Comparison of ENCODE assay signal across 11 mouse cellular contexts in genomic region chr15:25844771-25845170, GRCm38 (mm10). TPM values are rescaled to one million over a fixed set of nuclear protein-coding genes. Genes with fewer than 3 reads are reported as not detected.
A peak's percentile ranks its signal among the peaks of the same experiment; 100 is the strongest.
DNase-seq lines count a peak whose midpoint lies in the region; ATAC-seq and TF ChIP-seq lines count a peak whose summit lies in the region.
"Had no signal": no experiment of that assay in that cellular context is flagged by ENCODE, and none has a peak within 500 bp of the region (broad histone marks: within the 10 kb centered on the region; RNA-seq: fewer than 3 reads in every experiment).

No protein-coding gene starts in this region.

- H3K9ac ChIP-seq in hindbrain, embryonic 15.5 days: no peak overlapping the region
- H3K9ac ChIP-seq in hindbrain, postnatal 0 days (replicated peaks; ENCODE audit: low read length): no peak overlapping the region
- no peak overlapping the region for H3K9ac ChIP-seq in stomach, embryonic 14.5 days (replicated peaks; ENCODE audit: low read depth, low read length)
- H3K9ac ChIP-seq: liver, embryonic 13.5 days; midbrain, embryonic 12.5 days had no signal

- peaks cover 19% of the 10 kb centered on the region for H3K4me1 ChIP-seq in hindbrain, embryonic 15.5 days (replicated peaks)
- H3K4me1 ChIP-seq in hindbrain, embryonic 10.5 days (replicated peaks): peaks cover 25% of the 10 kb centered on the region
- H3K4me1 ChIP-seq in spleen, adult 2 months (ENCODE audit: control insufficient read depth, insufficient read depth, insufficient read length): no peaks in the 10 kb centered on the region
- 0 out of 2 replicates have a peak, but pooled peaks cover 3% of the 10 kb centered on the region for H3K4me1 ChIP-seq in hindbrain, postnatal 0 days (ENCODE audit: insufficient read depth, low read length)
- no peaks in the 10 kb centered on the region for H3K4me1 ChIP-seq in stomach, embryonic 14.5 days (ENCODE audit: control insufficient read depth, insufficient read depth, low read length)

- H3K36me3 ChIP-seq in hindbrain, embryonic 15.5 days: no peaks in the 10 kb centered on the region
- no peaks in the 10 kb centered on the region for H3K36me3 ChIP-seq in hindbrain, embryonic 10.5 days
- no peaks in the 10 kb centered on the region; the same call in 1 of the 2 replicates for H3K36me3 ChIP-seq in spleen, adult 2 months (ENCODE audit: control insufficient read depth, insufficient read depth, low read length)
- no peaks in the 10 kb centered on the region for H3K36me3 ChIP-seq in hindbrain, postnatal 0 days (ENCODE audit: insufficient read depth, low read length)
- no peaks in the 10 kb centered on the region for H3K36me3 ChIP-seq in stomach, embryonic 14.5 days (ENCODE audit: control insufficient read depth, insufficient read depth, low read length)
- H3K36me3 ChIP-seq: forebrain, embryonic 10.5 days; liver, embryonic 13.5 days; midbrain, embryonic 12.5 days had no signal

- 63% methylated on average over 4 of the region's 4 CpGs for WGBS in hindbrain, embryonic 15.5 days
- 60% methylated on average over 4 of the region's 4 CpGs for WGBS in hindbrain, embryonic 10.5 days
- WGBS in spleen, adult 2 months: 35% methylated on average over 4 of the region's 4 CpGs
- WGBS in hindbrain, postnatal 0 days: 55% methylated on average over 4 of the region's 4 CpGs
- 48% methylated on average over 4 of the region's 4 CpGs for WGBS in stomach, embryonic 14.5 days

- no peak for DNase-seq in hindbrain, embryonic 10.5 days (ENCODE audit: low spot score)
- DNase-seq in spleen, adult 2 months (ENCODE audit: low read depth in 1 of 2, low spot score in 2 of 2): no peak
- no peak for DNase-seq in spleen, postnatal 4 days (ENCODE audit: low spot score in 2 of 2)
- no peak for DNase-seq in hindbrain, postnatal 0 days (ENCODE audit: low spot score)
- DNase-seq: cerebellum, postnatal 36 days; liver, embryonic 13.5 days had no signal

- H3K4me2 ChIP-seq in hindbrain, embryonic 15.5 days: peak overlapping the region; percentile 94
- H3K4me2 ChIP-seq in hindbrain, postnatal 0 days (ENCODE audit: low read depth, low read length): peak overlapping the region; percentile 88
- H3K4me2 ChIP-seq in stomach, embryonic 14.5 days (replicated peaks; ENCODE audit: low read depth, low read length): 0 out of 2 replicates have a peak overlapping the region, but pooled peaks have one; percentile 86
- H3K4me2 ChIP-seq: liver, embryonic 13.5 days had no signal

- ATAC-seq in hindbrain, embryonic 15.5 days (ENCODE audit: low FRiP score, low read depth): no peak
- no peak for ATAC-seq in hindbrain, postnatal 0 days
- ATAC-seq in stomach, embryonic 14.5 days (ENCODE audit: insufficient number of reproducible peaks, insufficient read depth, low FRiP score, low read depth): no peak
- no peak for ATAC-seq in granulocyte monocyte progenitor cell, adult 5-6 weeks (replicated peaks; ENCODE audit: poor library complexity, severe bottlenecking)

- H3K4me3 ChIP-seq in hindbrain, embryonic 15.5 days: peak overlapping the region; percentile 62
- no peak overlapping the region for H3K4me3 ChIP-seq in hindbrain, embryonic 10.5 days
- H3K4me3 ChIP-seq in spleen, adult 2 months (ENCODE audit: extremely low read depth, insufficient read depth, insufficient read length): peak overlapping the region; percentile 26
- peak overlapping the region; percentile 70 for H3K4me3 ChIP-seq in hindbrain, postnatal 0 days (ENCODE audit: low read length)
- no peak overlapping the region for H3K4me3 ChIP-seq in stomach, embryonic 14.5 days (ENCODE audit: low read depth, low read length)
- H3K4me3 ChIP-seq: liver, embryonic 13.5 days; midbrain, embryonic 12.5 days had no signal

- no peak for TF ChIP-seq POLR2A in spleen, adult 2 months (IDR thresholded peaks at IDR 0.05; ENCODE audit: low read depth, low read length)

- H3K27ac ChIP-seq in hindbrain, embryonic 15.5 days (replicated peaks): no peak overlapping the region
- no peak overlapping the region for H3K27ac ChIP-seq in hindbrain, embryonic 10.5 days
- peak overlapping the region; percentile 99 for H3K27ac ChIP-seq in spleen, adult 2 months (ENCODE audit: insufficient read depth, low read length)
- no peak overlapping the region for H3K27ac ChIP-seq in hindbrain, postnatal 0 days
- H3K27ac ChIP-seq in stomach, embryonic 14.5 days (ENCODE audit: low read length): no peak overlapping the region
- H3K27ac ChIP-seq: forebrain, embryonic 10.5 days; liver, embryonic 13.5 days; midbrain, embryonic 12.5 days had no signal

- H3K9me3 ChIP-seq in hindbrain, embryonic 15.5 days: no peaks in the 10 kb centered on the region
- H3K9me3 ChIP-seq in hindbrain, embryonic 10.5 days: peaks cover 10% of the 10 kb centered on the region; the same call in 1 of the 2 replicates
- H3K9me3 ChIP-seq in hindbrain, postnatal 0 days (ENCODE audit: low read length): no peaks in the 10 kb centered on the region
- no peaks in the 10 kb centered on the region for H3K9me3 ChIP-seq in stomach, embryonic 14.5 days (ENCODE audit: control insufficient read depth, low read depth, low read length)
- H3K9me3 ChIP-seq: forebrain, embryonic 10.5 days; liver, embryonic 13.5 days; midbrain, embryonic 12.5 days had no signal

- TF ChIP-seq CTCF in spleen, adult 2 months (IDR thresholded peaks at IDR 0.05; ENCODE audit: extremely low read depth, insufficient read depth, insufficient read length, insufficient replicate concordance): no peak
- TF ChIP-seq CTCF in hindbrain, postnatal 0 days (IDR thresholded peaks at IDR 0.05; ENCODE audit: low read depth): no peak

- 0 out of 2 replicates have a peak, but pooled peaks cover 5% of the 10 kb centered on the region for H3K27me3 ChIP-seq in hindbrain, embryonic 15.5 days
- H3K27me3 ChIP-seq in hindbrain, embryonic 10.5 days (ENCODE audit: insufficient read depth, poor library complexity, severe bottlenecking): peaks cover 38% of the 10 kb centered on the region
- H3K27me3 ChIP-seq in spleen, adult 2 months (ENCODE audit: control insufficient read depth, insufficient read depth, low read length): no peaks in the 10 kb centered on the region
- no peaks in the 10 kb centered on the region for H3K27me3 ChIP-seq in hindbrain, postnatal 0 days (ENCODE audit: insufficient read depth, low read length)
- H3K27me3 ChIP-seq in stomach, embryonic 14.5 days (ENCODE audit: control insufficient read depth, insufficient read depth, low read length): peaks cover 4% of the 10 kb centered on the region; the same call in 1 of the 2 replicates

RNA-seq across cellular contexts. Expression of gene Retreg1, which starts 1.8 kb away (rescaled TPM):
- 13.4 and 14.8 TPM in 2 replicates for polyA plus RNA-seq in hindbrain, embryonic 15.5 days (2015; fragmentation: Nextera tagmentation; extraction: Ambion mirVana)
- polyA plus RNA-seq in hindbrain, embryonic 10.5 days (2016; fragmentation: Nextera tagmentation; extraction: Ambion mirVana): 2.2 and 2.7 TPM in 2 replicates
- 8.8 and 9.5 TPM in 2 replicates for polyA plus RNA-seq in spleen, adult 2 months (2012; rRNA removed)
- total RNA-seq in hindbrain, postnatal 0 days (2014; rRNA removed): 31.7 and 49.9 TPM in 2 replicates
- polyA plus RNA-seq in hindbrain, postnatal 0 days (2015; fragmentation: Nextera tagmentation; extraction: Ambion mirVana): 20.8 and 21.0 TPM in 2 replicates
- polyA plus RNA-seq in stomach, embryonic 14.5 days (2014; fragmentation: Nextera tagmentation; extraction: Ambion mirVana): 15.6 and 16.9 TPM in 2 replicates
- total RNA-seq in granulocyte monocyte progenitor cell, adult 5-6 weeks (2014; fragmentation: Nextera tagmentation): 15.5 and 23.1 TPM in 2 replicates
- 30.4 and 37.6 TPM in 2 replicates for total RNA-seq in granulocyte monocyte progenitor cell, adult 5-6 weeks (2017)

Comparison
In these comparisons a context has a peak if more than half of its experiments do, and no peak if none do; other contexts are left out.
1. H3K4me3 ChIP-seq: peak in hindbrain, embryonic 15.5 days (single experiment), spleen, adult 2 months (single experiment) and hindbrain, postnatal 0 days (single experiment); none in hindbrain, embryonic 10.5 days (single experiment) and stomach, embryonic 14.5 days (single experiment).
2. Peak in every context shown above with its lines, with median percentiles within 50 percentile points of each other: H3K4me2 ChIP-seq.